Mouse (Mus musculus): Measurements from ENCODE around the gene 1110051M20Rik.

DNA sequence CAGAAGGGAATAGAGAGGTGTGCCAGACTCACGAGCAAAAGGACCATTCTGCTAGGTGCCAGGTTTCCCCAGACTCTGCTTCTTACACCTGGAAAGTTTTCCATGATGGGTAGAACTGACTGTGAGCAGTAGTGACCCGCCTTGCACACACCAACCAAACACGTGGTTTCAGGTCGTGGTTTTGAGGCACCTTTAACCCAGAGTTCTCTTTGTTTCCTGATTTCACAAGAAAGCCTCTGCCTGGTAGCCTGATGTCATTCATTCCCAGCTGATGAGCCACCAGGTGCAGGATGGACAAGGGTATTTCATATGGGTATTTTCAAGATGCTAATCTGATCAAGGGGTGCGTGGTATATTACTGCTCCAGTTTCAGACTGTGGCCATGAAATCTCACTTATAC, 202.0 kb downstream of the 1110051M20Rik start:
- TF ChIP-seq CTCF (IDR thresholded peaks at IDR 0.05; ENCODE audit: low read depth, low read length) (no peak), TAL1 (conservative IDR thresholded peaks at IDR 0.05; ENCODE audit: low read depth, low read length) (no peak), GATA1 (IDR thresholded peaks at IDR 0.05; ENCODE audit: borderline replicate concordance, low read length) (no peak), GATA2 (IDR thresholded peaks at IDR 0.05; ENCODE audit: borderline replicate concordance, low read depth, low read length) (no peak)
